Mouse (Mus musculus) MEL (cell line): ENCODE data around the gene F8. TPM values are rescaled to one million over a fixed set of nuclear protein-coding genes. Genes with fewer than 3 reads are reported as not detected.

Experiments
- DNase-seq: peaks from one replicate; pipeline ENCODE4 v3.0.0; 2011; ENCODE audit warnings: low read depth, low spot score
- H3K27ac ChIP-seq: 2 replicates; pipeline ENCODE4 v1.5.1; 2012; ENCODE audit warnings: low read depth, mild to moderate bottlenecking, control low read depth, low read length, moderate library complexity; ENCODE audit not compliant: control insufficient read depth
- H3K27me3 ChIP-seq, 2 experiments: fragments of 150-350 bp in 1 of 2; sonication (generic) in 1 of 2; 2 replicates each; pipeline ENCODE4 v1.6.1; 2012; ENCODE audit warnings: low read length in 2 of 2, mild to moderate bottlenecking in 2 of 2, improper control_type of control experiment in 1 of 2, moderate library complexity in 1 of 2; ENCODE audit not compliant: insufficient read depth in 2 of 2, control insufficient read depth in 1 of 2
- H3K36me3 ChIP-seq, 2 experiments: 2 replicates each; pipeline ENCODE4 v1.6.1; 2012 to 2014; ENCODE audit warnings: low read length in 2 of 2, improper control_type of control experiment in 1 of 2, inconsistent platforms in 1 of 2, mild to moderate bottlenecking in 1 of 2; ENCODE audit not compliant: insufficient read depth in 2 of 2, control insufficient read depth in 1 of 2
- H3K4me1 ChIP-seq, 2 experiments: fragments of 150-350 bp in 1 of 2; sonication (generic) in 1 of 2; 2 replicates each; pipeline ENCODE4 v1.6.1; 2012; ENCODE audit warnings: low read length in 2 of 2, improper control_type of control experiment in 1 of 2, mild to moderate bottlenecking in 1 of 2; ENCODE audit not compliant: insufficient read depth in 2 of 2, control insufficient read depth in 1 of 2
- H3K4me3 ChIP-seq, 2 experiments: fragments of 150-350 bp in 1 of 2; sonication (generic) in 1 of 2; 2 replicates each; pipeline ENCODE4 v1.5.1; 2012; ENCODE audit warnings: low read depth in 2 of 2, low read length in 2 of 2, mild to moderate bottlenecking in 2 of 2, moderate library complexity in 2 of 2, control low read depth in 1 of 2, improper control_type of control experiment in 1 of 2; ENCODE audit not compliant: control insufficient read depth in 1 of 2, insufficient read depth in 1 of 2
- H3K79me2 ChIP-seq: 2 replicates; pipeline ENCODE4 v1.6.1; 2012; ENCODE audit warnings: mild to moderate bottlenecking, low read length, moderate library complexity; ENCODE audit not compliant: control insufficient read depth, poor library complexity, insufficient read depth
- H3K9ac ChIP-seq: 2 replicates; pipeline ENCODE4 v1.6.1; 2012; ENCODE audit warnings: low read depth, mild to moderate bottlenecking, control low read depth, low read length, moderate library complexity; ENCODE audit not compliant: control insufficient read depth, poor library complexity, severe bottlenecking
- H3K9me3 ChIP-seq: fragments of 150-350 bp; sonication (generic); replicated peaks from 2 replicates; pipeline ENCODE4 v1.6.1; 2012; ENCODE audit warnings: mild to moderate bottlenecking, low read length, improper control_type of control experiment, moderate library complexity; ENCODE audit not compliant: insufficient read depth
- BHLHE40 ChIP-seq: IDR thresholded peaks from 2 replicates; pipeline ENCODE4 v1.6.1; 2012; ENCODE audit warnings: low read depth, mild to moderate bottlenecking, inconsistent platforms, low read length, improper control_type of control experiment, borderline replicate concordance
- CHD1 ChIP-seq: IDR thresholded peaks from 2 replicates; pipeline ENCODE4 v1.6.1; 2012; ENCODE audit warnings: low read depth, mild to moderate bottlenecking, inconsistent platforms, low read length, improper control_type of control experiment
- CHD2 ChIP-seq: IDR thresholded peaks from 2 replicates; pipeline ENCODE4 v1.6.1; 2011; ENCODE audit warnings: low read length, improper control_type of control experiment
- CTCF ChIP-seq, 3 experiments: IDR thresholded peaks in 2 of 3; conservative IDR thresholded peaks in 1 of 3; 2 replicates each; pipeline ENCODE4 v1.5.1; 2011 to 2012; ENCODE audit warnings: low read length in 3 of 3, low read depth in 2 of 3, mild to moderate bottlenecking in 2 of 3, improper control_type of control experiment in 1 of 3, inconsistent platforms in 1 of 3, mixed read lengths in 1 of 3, moderate library complexity in 1 of 3; ENCODE audit not compliant: control insufficient read depth in 1 of 3, insufficient read depth in 1 of 3, poor library complexity in 1 of 3, severe bottlenecking in 1 of 3
- E2F4 ChIP-seq: IDR thresholded peaks from 2 replicates; pipeline ENCODE4 v1.6.1; 2011; ENCODE audit warnings: low read depth, low read length, improper control_type of control experiment, borderline replicate concordance
- ELF1 ChIP-seq: IDR thresholded peaks from 2 replicates; pipeline ENCODE4 v1.6.1; 2014; ENCODE audit warnings: low read depth, mild to moderate bottlenecking, inconsistent platforms, low read length, improper control_type of control experiment, moderate library complexity
- EP300 ChIP-seq, 2 experiments: IDR thresholded peaks; 2 replicates each; pipeline ENCODE4 v1.6.1; 2011; ENCODE audit warnings: improper control_type of control experiment in 2 of 2, low read length in 2 of 2, low read depth in 1 of 2, mild to moderate bottlenecking in 1 of 2
- ETS1 ChIP-seq: IDR thresholded peaks from 2 replicates; pipeline ENCODE4 v1.6.1; 2012; ENCODE audit warnings: low read depth, mild to moderate bottlenecking, inconsistent platforms, low read length, improper control_type of control experiment, moderate library complexity
- GABPA ChIP-seq: IDR thresholded peaks from 2 replicates; pipeline ENCODE4 v1.6.1; 2012; ENCODE audit warnings: low read depth, mild to moderate bottlenecking, inconsistent platforms, low read length, improper control_type of control experiment, moderate library complexity
- GATA1 ChIP-seq: IDR thresholded peaks from 2 replicates; pipeline ENCODE4 v1.6.1; 2011; ENCODE audit warnings: low read depth, low read length, improper control_type of control experiment
- KAT2A ChIP-seq: conservative IDR thresholded peaks from 2 replicates; pipeline ENCODE4 v1.6.1; 2012; ENCODE audit warnings: low read depth, low read length, improper control_type of control experiment, inconsistent platforms
- MAFK ChIP-seq: IDR thresholded peaks from 2 replicates; pipeline ENCODE4 v1.6.1; 2011; ENCODE audit warnings: low read depth, mild to moderate bottlenecking, low read length, improper control_type of control experiment, borderline replicate concordance
- MAX ChIP-seq: IDR thresholded peaks from 2 replicates; pipeline ENCODE4 v1.6.1; 2011; ENCODE audit warnings: low read length, improper control_type of control experiment
- MAZ ChIP-seq: IDR thresholded peaks from 2 replicates; pipeline ENCODE4 v1.6.1; 2012; ENCODE audit warnings: low read depth, mild to moderate bottlenecking, inconsistent platforms, low read length, improper control_type of control experiment
- MEF2A ChIP-seq: IDR thresholded peaks from 2 replicates; pipeline ENCODE4 v1.6.1; 2014; ENCODE audit warnings: low read depth, mild to moderate bottlenecking, inconsistent platforms, low read length, improper control_type of control experiment; ENCODE audit not compliant: poor library complexity, insufficient replicate concordance, severe bottlenecking; ENCODE audit errors: extremely low read depth
- MXI1 ChIP-seq: IDR thresholded peaks from 2 replicates; pipeline ENCODE4 v1.6.1; 2011; ENCODE audit warnings: mild to moderate bottlenecking, low read depth, low read length, improper control_type of control experiment
- MYB ChIP-seq: IDR thresholded peaks from 2 replicates; pipeline ENCODE4 v1.6.1; 2011; ENCODE audit warnings: mild to moderate bottlenecking, low read depth, low read length, improper control_type of control experiment
- NELFE ChIP-seq: IDR thresholded peaks from 2 replicates; pipeline ENCODE4 v1.6.1; 2011; ENCODE audit warnings: low read depth, low read length, improper control_type of control experiment
- NRF1 ChIP-seq: IDR thresholded peaks from 2 replicates; pipeline ENCODE4 v1.6.1; 2014; ENCODE audit warnings: low read depth, mild to moderate bottlenecking, inconsistent platforms, low read length, improper control_type of control experiment, moderate library complexity; ENCODE audit not compliant: poor library complexity, insufficient read depth, severe bottlenecking
- POLR2A ChIP-seq, 2 experiments: IDR thresholded peaks; 2 replicates each; pipeline ENCODE4 v1.6.1; 2011 to 2012; ENCODE audit warnings: low read length in 2 of 2, mild to moderate bottlenecking in 2 of 2, control low read depth in 1 of 2, improper control_type of control experiment in 1 of 2, low read depth in 1 of 2, moderate library complexity in 1 of 2; ENCODE audit not compliant: control insufficient read depth in 1 of 2, insufficient read depth in 1 of 2, poor library complexity in 1 of 2
- POLR2AphosphoS2 ChIP-seq: IDR thresholded peaks from 2 replicates; pipeline ENCODE4 v1.6.1; 2011; ENCODE audit warnings: low read length, improper control_type of control experiment
- POLR2AphosphoS5 ChIP-seq: IDR thresholded peaks from 2 replicates; pipeline ENCODE4 v1.6.1; 2012; ENCODE audit warnings: low read depth, borderline replicate concordance, mild to moderate bottlenecking, inconsistent platforms, low read length, moderate library complexity, mixed read lengths
- RAD21 ChIP-seq: IDR thresholded peaks from 2 replicates; pipeline ENCODE4 v1.6.1; 2011; ENCODE audit warnings: mild to moderate bottlenecking, low read depth, low read length, improper control_type of control experiment
- RCOR1 ChIP-seq: IDR thresholded peaks from 2 replicates; pipeline ENCODE4 v1.6.1; 2012; ENCODE audit warnings: low read depth, mild to moderate bottlenecking, inconsistent platforms, low read length, improper control_type of control experiment
- SIN3A ChIP-seq: IDR thresholded peaks from 2 replicates; pipeline ENCODE4 v1.6.1; 2012; ENCODE audit warnings: low read length, improper control_type of control experiment, inconsistent platforms
- TBP ChIP-seq: IDR thresholded peaks from 2 replicates; pipeline ENCODE4 v1.8.0; 2011; ENCODE audit warnings: low read depth, low read length, improper control_type of control experiment
- TCF12 ChIP-seq: IDR thresholded peaks from 2 replicates; pipeline ENCODE4 v1.6.1; 2014; ENCODE audit warnings: low read depth, mild to moderate bottlenecking, inconsistent platforms, low read length, improper control_type of control experiment, moderate library complexity
- UBTF ChIP-seq: IDR thresholded peaks from 2 replicates; pipeline ENCODE4 v1.6.1; 2012; ENCODE audit warnings: low read depth, mild to moderate bottlenecking, inconsistent platforms, low read length, improper control_type of control experiment, moderate library complexity, borderline replicate concordance; ENCODE audit not compliant: insufficient read depth
- USF1 ChIP-seq: IDR thresholded peaks from 2 replicates; pipeline ENCODE4 v1.6.1; 2014; ENCODE audit warnings: low read depth, mild to moderate bottlenecking, inconsistent platforms, low read length, improper control_type of control experiment, moderate library complexity
- USF2 ChIP-seq, 2 experiments: IDR thresholded peaks; 2 replicates each; pipeline ENCODE4 v1.6.1; 2011 to 2012; ENCODE audit warnings: improper control_type of control experiment in 2 of 2, low read length in 2 of 2, borderline replicate concordance in 1 of 2, inconsistent platforms in 1 of 2, low read depth in 1 of 2, mild to moderate bottlenecking in 1 of 2; ENCODE audit not compliant: insufficient read depth in 1 of 2
- ZC3H11A ChIP-seq: IDR thresholded peaks from 2 replicates; pipeline ENCODE4 v1.6.1; 2012; ENCODE audit warnings: low read depth, mild to moderate bottlenecking, inconsistent platforms, low read length, improper control_type of control experiment
- ZKSCAN1 ChIP-seq: IDR thresholded peaks from 2 replicates; pipeline ENCODE4 v1.6.1; 2012; ENCODE audit warnings: low read depth, mild to moderate bottlenecking, inconsistent platforms, low read length, improper control_type of control experiment, moderate library complexity
- ZMIZ1 ChIP-seq: IDR thresholded peaks from 2 replicates; pipeline ENCODE4 v1.6.1; 2012; ENCODE audit warnings: low read depth, mild to moderate bottlenecking, inconsistent platforms, low read length, improper control_type of control experiment, moderate library complexity
- ZNF384 ChIP-seq: IDR thresholded peaks from 2 replicates; pipeline ENCODE4 v1.6.1; 2012; ENCODE audit warnings: low read depth, mild to moderate bottlenecking, inconsistent platforms, low read length, improper control_type of control experiment
- polyA plus RNA-seq, 2 experiments: library from polyadenylated mRNA; stranded (reverse) in 1 of 2; unstranded in 1 of 2; fragments of >175 nt in 1 of 2; fragments of >200 nt in 1 of 2; gene quantifications; 2 replicates each; pipeline versions ENCODE4 v1.2.1 to v1.2.4; 2012; ENCODE audit warnings: low replicate concordance in 2 of 2, low read depth in 1 of 2; ENCODE audit not compliant: insufficient read length in 2 of 2, insufficient read depth in 1 of 2, missing spikeins in 1 of 2
- total RNA-seq: library from RNA; depleted of rRNA; stranded (reverse); fragments of 300-350 nt; gene quantifications from 2 replicates; pipeline ENCODE4 v1.2.3, GENCODE M21; 2012

The F8 gene
- total and polyA plus RNA-seq, 3 experiments: 0.65 to 0.67 TPM; not detected in 1

DNA sequence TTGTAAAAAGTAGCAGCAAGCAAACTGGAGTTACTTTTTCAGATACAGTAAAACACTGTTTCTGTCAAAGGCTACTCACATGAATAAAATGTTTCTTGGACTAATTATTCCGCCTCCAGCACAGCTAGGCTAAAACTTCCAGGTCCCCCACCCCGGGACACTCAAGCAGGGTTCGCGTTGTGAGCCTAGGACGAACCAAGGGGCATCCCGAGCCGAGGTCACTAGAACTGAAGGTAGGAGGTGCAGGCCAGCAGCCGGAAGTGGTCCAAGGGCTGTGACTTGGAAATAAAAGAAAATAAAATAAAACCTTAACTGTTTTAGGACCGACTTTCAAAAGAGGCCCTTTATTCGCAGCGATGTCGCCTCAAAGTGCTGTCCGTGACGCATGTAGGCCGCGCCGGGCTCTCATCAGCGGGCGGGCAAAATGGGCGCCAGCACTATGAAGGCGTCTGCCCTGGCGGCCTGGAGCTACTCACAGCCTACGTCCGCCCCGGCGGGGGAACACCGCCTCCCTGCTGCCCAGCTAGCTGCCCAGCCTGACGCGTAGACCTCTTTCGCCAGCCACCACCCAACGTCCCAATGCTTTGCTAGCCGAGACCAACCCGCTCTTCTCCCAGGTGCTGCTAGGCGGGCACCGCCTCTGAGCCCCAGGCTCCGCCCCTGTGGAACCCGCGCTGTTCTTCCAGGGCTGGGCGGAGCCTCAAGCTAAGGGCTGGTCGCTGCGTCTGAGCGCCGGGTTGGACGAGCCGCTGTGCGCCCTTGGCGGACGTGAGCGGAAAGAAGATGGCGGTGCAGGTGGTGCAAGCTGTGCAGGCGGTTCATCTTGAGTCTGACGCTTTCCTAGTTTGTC lies 33.7 kb upstream of the F8 start, which contains the start of the genes Cmc4, Mtcp1 and Brcc3:
TSS of gene Cmc4 (minus strand) at position 649 of the 850 bp plus-strand sequence.
TSS of gene Mtcp1 (minus strand) at position 653 of the 850 bp plus-strand sequence.
TSS of gene Brcc3 (plus strand) at position 693 of the 850 bp plus-strand sequence.
- Histone ChIP-seq H3K27me3 (no peaks in the 10 kb centered on the region), H3K79me2 (peaks cover 9% of the 10 kb centered on the region), H3K9me3 (no peaks in the 10 kb centered on the region), H3K36me3 (peaks cover 3 to 10% of the 10 kb centered on the region in 2 experiments), H3K4me3 (peak within 1 kb of the TSS; percentile 95 to 96), H3K27ac (peak within 1 kb of the TSS; percentile 83), H3K9ac (peak within 1 kb of the TSS; percentile 84), H3K4me1 (peaks cover 0 to 3% of the 10 kb centered on the region in 2 experiments; a peak in 2 of 4 replicates)
- peak; percentile 91 for DNase-seq
- TF ChIP-seq MAZ: 0 out of 2 replicates have a peak, but pooled peaks have one; percentile 22
- no peak for TF ChIP-seq USF2 (IDR thresholded peaks at IDR 0.05; ENCODE audit: borderline replicate concordance in 1 of 2, insufficient read depth in 1 of 2, low read depth in 1 of 2, low read length in 2 of 2)
- TF ChIP-seq ZNF384: no peak
- TF ChIP-seq CHD1: no peak
- 0 out of 2 replicates have a peak, but pooled peaks have one; percentile 15 for TF ChIP-seq ETS1
- TF ChIP-seq RCOR1: no peak
- TF ChIP-seq E2F4: 0 out of 2 replicates have a peak, but pooled peaks have one; percentile 37
- TF ChIP-seq CHD2: no peak
- no peak for TF ChIP-seq USF1
- TF ChIP-seq POLR2AphosphoS2: peak; percentile 86; the same call in 1 of the 2 replicates
- TF ChIP-seq ZMIZ1: peak; percentile 58; the same call in 1 of the 2 replicates
- TF ChIP-seq CTCF (IDR thresholded peaks at IDR 0.05 in 2 of 3, conservative IDR thresholded peaks at IDR 0.05 in 1 of 3; ENCODE audit: control insufficient read depth in 1 of 3, insufficient read depth in 1 of 3, low read depth in 2 of 3, low read length in 3 of 3, poor library complexity in 1 of 3, severe bottlenecking in 1 of 3): no peak
- peak; percentile 46; the same call in 1 of the 2 replicates for TF ChIP-seq TBP
- no peak for TF ChIP-seq POLR2AphosphoS5
- no peak; the same call in 1 of the 2 replicates for TF ChIP-seq KAT2A
- no peak for TF ChIP-seq MYB
- 0 out of 2 replicates have a peak, but pooled peaks have one; percentile 10 for TF ChIP-seq NRF1
- TF ChIP-seq MXI1: peak; percentile 50
- no peak for TF ChIP-seq MEF2A
- TF ChIP-seq GABPA: no peak
- TF ChIP-seq BHLHE40: no peak
- no peak for TF ChIP-seq GATA1
- TF ChIP-seq MAFK: no peak
- no peak for TF ChIP-seq RAD21
- TF ChIP-seq ZKSCAN1: no peak
- peak; percentile 53; the same call in 1 of the 2 replicates for TF ChIP-seq SIN3A
- TF ChIP-seq ELF1: no peak
- TF ChIP-seq NELFE: peak; percentile 80
- TF ChIP-seq UBTF: no peak
- peak; percentile 19; the same call in 1 of the 2 replicates for TF ChIP-seq TCF12
- no peak for TF ChIP-seq MAX
- no peak for TF ChIP-seq ZC3H11A
- peak; percentile 56 to 89 for TF ChIP-seq POLR2A (IDR thresholded peaks at IDR 0.05; ENCODE audit: control insufficient read depth in 1 of 2, insufficient read depth in 1 of 2, low read depth in 1 of 2, low read length in 2 of 2, poor library complexity in 1 of 2)
- no peak for TF ChIP-seq EP300 (IDR thresholded peaks at IDR 0.05; ENCODE audit: low read depth in 1 of 2, low read length in 2 of 2)
